Mouse (Mus musculus) Muller cell, postnatal 12 days (primary cell): ENCODE measurements around the gene Fzd5.

ENCODE experiments used
- DNase-seq: peaks from one replicate; pipeline ENCODE4 v3.0.0-alpha.2; 2015; ENCODE audit errors: inconsistent ontology term

The Fzd5 gene

GRCm38 (mm10) chr1:64733453-64734245 is 3.9 kb downstream of the Fzd5 start:
- DNase-seq: peak; percentile 26

GRCm38 (mm10) chr1:64732637-64733200 is 4.8 kb downstream of the Fzd5 start:
- DNase-seq: peak; percentile 19

GRCm38 (mm10) chr1:64732161-64732560 is 5.4 kb downstream of the Fzd5 start:
- peak; percentile 40 for DNase-seq

- peak; percentile 57 for DNase-seq
These were observed 6.1 kb downstream of the Fzd5 start for GRCm38 (mm10) chr1:64731341-64732020.

- peak; percentile 47 for DNase-seq
These were observed 7.5 kb downstream of the Fzd5 start for GRCm38 (mm10) chr1:64730046-64730445.

- peak; percentile 10 for DNase-seq
These were observed 16.4 kb downstream of the Fzd5 start for GRCm38 (mm10) chr1:64721034-64721587.

GRCm38 (mm10) chr1:64717504-64717903 is 20.0 kb downstream of the Fzd5 start:
- no peak for DNase-seq

GRCm38 (mm10) chr1:64716589-64717304 is 20.8 kb downstream of the Fzd5 start:
- peak; percentile 71 for DNase-seq

- DNase-seq: peak; percentile 84
These were observed 22.1 kb downstream of the Fzd5 start for GRCm38 (mm10) chr1:64715458-64715857.

GRCm38 (mm10) chr1:64712006-64712760 is 25.4 kb downstream of the Fzd5 start:
- no peak for DNase-seq

GRCm38 (mm10) chr1:64709891-64710290 is 27.7 kb downstream of the Fzd5 start:
- DNase-seq: no peak

GRCm38 (mm10) chr1:64706610-64707009 is 30.9 kb downstream of the Fzd5 start:
- no peak for DNase-seq

GRCm38 (mm10) chr1:64705230-64705629 is 32.3 kb downstream of the Fzd5 start:
- no peak for DNase-seq

GRCm38 (mm10) chr1:64701780-64702179 is 35.8 kb downstream of the Fzd5 start:
- no peak for DNase-seq

- no peak for DNase-seq
These were observed 42.4 kb downstream of the Fzd5 start for GRCm38 (mm10) chr1:64695156-64695555.

GRCm38 (mm10) chr1:64691581-64691980 is 46.0 kb downstream of the Fzd5 start:
- no peak for DNase-seq

- DNase-seq: no peak
These were observed 46.4 kb downstream of the Fzd5 start for GRCm38 (mm10) chr1:64691121-64691551.

- DNase-seq: peak; percentile 99
These were observed 47.1 kb downstream of the Fzd5 start, which contains the start of gene Ccnyl1 for GRCm38 (mm10) chr1:64690213-64691013. Ccnyl1 (plus strand) TSS chr1:64690455.

GRCm38 (mm10) chr1:64689561-64690212 is 47.9 kb downstream of the Fzd5 start:
- no peak for DNase-seq

GRCm38 (mm10) chr1:64688046-64688445 is 49.5 kb downstream of the Fzd5 start:
- no peak for DNase-seq
